ENCODE assay signal across 8 mouse cellular contexts in the genomic region with DNA sequence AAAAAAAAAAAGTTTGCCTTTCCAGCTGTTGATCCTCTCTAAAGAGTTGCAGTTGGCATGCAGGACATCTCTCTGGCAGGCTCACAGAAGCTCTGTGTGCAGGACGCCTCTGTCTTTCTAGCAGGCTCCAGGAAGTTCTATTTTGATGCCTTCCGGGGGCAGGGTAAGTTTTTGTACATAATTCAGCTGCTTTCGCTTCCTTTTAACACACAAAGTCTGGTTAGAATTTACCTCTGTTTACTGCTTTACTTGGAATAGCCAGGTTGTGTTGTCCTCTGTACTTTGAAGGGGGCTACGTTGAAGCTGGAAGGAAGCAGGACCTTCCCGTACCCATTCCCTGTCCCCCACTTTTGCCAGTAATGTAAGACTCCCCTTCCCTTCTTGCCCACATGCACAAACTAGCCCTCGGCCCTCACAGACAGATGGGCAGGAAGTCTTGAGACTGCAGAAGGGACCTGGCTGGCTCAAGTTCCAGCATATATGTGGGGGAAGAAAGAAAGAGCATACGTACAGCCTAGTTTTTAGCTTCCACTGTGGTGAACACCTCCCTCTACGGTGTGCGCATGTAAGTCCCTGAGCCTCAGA.
DNase-seq lines count a peak whose midpoint lies in the region; ATAC-seq lines count a peak whose summit lies in the region.

No protein-coding gene starts in this region.

- 50% methylated on average over 9 of the region's 9 CpGs for WGBS in embryonic facial prominence, embryonic 13.5 days
- WGBS in kidney, embryonic 16.5 days, result 62% methylated on average over 9 of the region's 9 CpGs
- 89% methylated on average over 9 of the region's 9 CpGs for WGBS in midbrain, embryonic 14.5 days

- H3K27me3 ChIP-seq in embryonic facial prominence, embryonic 13.5 days, result no peaks in the 10 kb centered on the region
- H3K27me3 ChIP-seq in kidney, embryonic 16.5 days (ENCODE audit: insufficient read depth, low read length), result no peaks in the 10 kb centered on the region
- no peaks in the 10 kb centered on the region for H3K27me3 ChIP-seq in megakaryocyte, embryonic 14.5 days (replicated peaks)
- H3K27me3 ChIP-seq in midbrain, embryonic 14.5 days (ENCODE audit: control insufficient read depth, insufficient read depth, low read length), result no peaks in the 10 kb centered on the region

- H3K4me3 ChIP-seq in embryonic facial prominence, embryonic 13.5 days, result no peak overlapping the region
- no peak overlapping the region for H3K4me3 ChIP-seq in kidney, embryonic 16.5 days (ENCODE audit: low read length)
- H3K4me3 ChIP-seq in megakaryocyte, embryonic 14.5 days (replicated peaks), result peak overlapping the region; percentile 73
- H3K4me3 ChIP-seq in midbrain, embryonic 14.5 days (replicated peaks; ENCODE audit: low read depth, low read length), result no peak overlapping the region

- no peak for ATAC-seq in embryonic facial prominence, embryonic 13.5 days (ENCODE audit: insufficient number of reproducible peaks, insufficient read depth, low FRiP score, low TSS enrichment, low read depth)
- ATAC-seq in kidney, embryonic 16.5 days (ENCODE audit: low FRiP score, low TSS enrichment), result no peak
- ATAC-seq in midbrain, embryonic 14.5 days (ENCODE audit: low FRiP score, low TSS enrichment), result no peak

- H3K27ac ChIP-seq in embryonic facial prominence, embryonic 13.5 days, result peak overlapping the region; percentile 51
- H3K27ac ChIP-seq in kidney, embryonic 16.5 days (ENCODE audit: low read length), result peak overlapping the region; percentile 79
- H3K27ac ChIP-seq in midbrain, embryonic 14.5 days (replicated peaks; ENCODE audit: low read depth, low read length), result no peak overlapping the region

- H3K9me3 ChIP-seq in embryonic facial prominence, embryonic 13.5 days, result no peaks in the 10 kb centered on the region
- H3K9me3 ChIP-seq in kidney, embryonic 16.5 days (ENCODE audit: low read length), result no peaks in the 10 kb centered on the region
- no peaks in the 10 kb centered on the region for H3K9me3 ChIP-seq in megakaryocyte, embryonic 14.5 days
- H3K9me3 ChIP-seq in midbrain, embryonic 14.5 days (ENCODE audit: control insufficient read depth, low read length), result no peaks in the 10 kb centered on the region

- H3K9ac ChIP-seq in embryonic facial prominence, embryonic 13.5 days, result no peak overlapping the region
- H3K9ac ChIP-seq in kidney, embryonic 16.5 days (replicated peaks; ENCODE audit: low read length), result no peak overlapping the region
- H3K9ac ChIP-seq in midbrain, embryonic 14.5 days (replicated peaks; ENCODE audit: low read length), result no peak overlapping the region

- no peaks in the 10 kb centered on the region for H3K36me3 ChIP-seq in embryonic facial prominence, embryonic 13.5 days
- H3K36me3 ChIP-seq in kidney, embryonic 16.5 days (ENCODE audit: insufficient read depth, low read length), result no peaks in the 10 kb centered on the region
- no peaks in the 10 kb centered on the region for H3K36me3 ChIP-seq in megakaryocyte, embryonic 14.5 days (replicated peaks; ENCODE audit: low read length)
- no peaks in the 10 kb centered on the region for H3K36me3 ChIP-seq in midbrain, embryonic 14.5 days (ENCODE audit: control insufficient read depth, insufficient read depth, low read length)

- peaks cover 40% of the 10 kb centered on the region for H3K4me1 ChIP-seq in embryonic facial prominence, embryonic 13.5 days
- H3K4me1 ChIP-seq in kidney, embryonic 16.5 days (ENCODE audit: insufficient read depth, low read length), result peaks cover 35% of the 10 kb centered on the region
- H3K4me1 ChIP-seq in megakaryocyte, embryonic 14.5 days, result peaks cover 6% of the 10 kb centered on the region
- H3K4me1 ChIP-seq in midbrain, embryonic 14.5 days (ENCODE audit: control insufficient read depth, insufficient read depth, low read length), result peaks cover 28% of the 10 kb centered on the region

- peak; percentile 58 for DNase-seq in CD4-positive, CD25-positive, alpha-beta regulatory T cell, adult 2 months (ENCODE audit: low read depth, low spot score)
- peak; percentile 42 to 48 for DNase-seq in thymus, postnatal 36 days
- no peak for DNase-seq in cerebellum, adult 8-10 months
- no peak for DNase-seq in midbrain, embryonic 14.5 days
- no peak for DNase-seq in frontal cortex, postnatal 10 days (ENCODE audit: low spot score in 2 of 2)

- H3K4me2 ChIP-seq in embryonic facial prominence, embryonic 13.5 days, result peak overlapping the region; percentile 7; the same call in 1 of the 2 replicates
- 0 out of 2 replicates have a peak overlapping the region, but pooled peaks have one; percentile 3 for H3K4me2 ChIP-seq in kidney, embryonic 16.5 days (replicated peaks; ENCODE audit: low read depth, low read length)
- no peak overlapping the region for H3K4me2 ChIP-seq in midbrain, embryonic 14.5 days (ENCODE audit: low read length)

Comparison
In these comparisons a context has a peak if more than half of its experiments do, and no peak if none do; other contexts are left out.
1. DNase-seq: peak in CD4-positive, CD25-positive, alpha-beta regulatory T cell, adult 2 months (single experiment) and thymus, postnatal 36 days (2 of 2); none in cerebellum, adult 8-10 months (single experiment), midbrain, embryonic 14.5 days (single experiment) and frontal cortex, postnatal 10 days (0 of 2).